Mouse (Mus musculus) liver, postnatal 0 days (tissue): ENCODE measurements around the gene Pwwp2b. TPM values are rescaled to one million over a fixed set of nuclear protein-coding genes. Genes with fewer than 3 reads are reported as not detected.

Experiments
- ATAC-seq: fragments of 200-750 bp; cut with Nextera tagmentation; 2 replicates; pipeline ENCODE4 v1.8.0; 2017; ENCODE audit warnings: mild to moderate bottlenecking, moderate library complexity
- DNase-seq: peaks from one replicate; pipeline ENCODE4 v3.0.0-alpha.2; 2016
- H3K27ac ChIP-seq: fragments of 300-500 bp; sonication (generic); 2 replicates; pipeline ENCODE4 v1.5.1; 2014; ENCODE audit warnings: antibody characterized with exemption, moderate library complexity, mild to moderate bottlenecking, low read depth
- H3K27me3 ChIP-seq: fragments of 300-500 bp; sonication (generic); 2 replicates; pipeline ENCODE4 v1.6.1; 2014; ENCODE audit warnings: low read length, control low read depth, mixed read lengths; ENCODE audit not compliant: insufficient read depth
- H3K36me3 ChIP-seq: fragments of 300-500 bp; sonication (generic); replicated peaks from 2 replicates; pipeline ENCODE4 v1.6.1; 2014; ENCODE audit warnings: mild to moderate bottlenecking, control low read depth, low read length, moderate library complexity, mixed read lengths; ENCODE audit not compliant: insufficient read depth
- H3K4me1 ChIP-seq: fragments of 300-500 bp; sonication (generic); 2 replicates; pipeline ENCODE4 v1.6.1; 2014; ENCODE audit warnings: antibody characterized with exemption, mild to moderate bottlenecking, control low read depth; ENCODE audit not compliant: insufficient read depth
- H3K4me2 ChIP-seq: fragments of 300-500 bp; sonication (generic); 2 replicates; pipeline ENCODE4 v1.6.1; 2014; ENCODE audit warnings: low read depth, mild to moderate bottlenecking, low read length, moderate library complexity, mixed read lengths
- H3K4me3 ChIP-seq: fragments of 300-500 bp; sonication (generic); 2 replicates; pipeline ENCODE4 v1.5.1; 2014; ENCODE audit warnings: low read depth, low read length
- H3K9ac ChIP-seq: fragments of 300-500 bp; sonication (generic); replicated peaks from 2 replicates; pipeline ENCODE4 v1.6.1; 2014; ENCODE audit warnings: mild to moderate bottlenecking, moderate library complexity
- H3K9me3 ChIP-seq: fragments of 300-500 bp; sonication (generic); 2 replicates; pipeline ENCODE4 v1.6.1; 2016; ENCODE audit warnings: mild to moderate bottlenecking, control low read depth, low read length, mixed read lengths
- CTCF ChIP-seq: sonication (generic); IDR thresholded peaks from 2 replicates; pipeline ENCODE4 v1.5.1; 2016; ENCODE audit warnings: antibody characterized with exemption, low read depth
- EP300 ChIP-seq: IDR thresholded peaks from 2 replicates; pipeline ENCODE4 v1.6.1; 2016; ENCODE audit warnings: antibody characterized with exemption, low read depth, mild to moderate bottlenecking
- WGBS: fragments of 180-500 bp; shearing (Covaris S2); extraction: QIAGEN DNeasy Blood & Tissue Kit; methylation state at CpG from one replicate; pipeline ENCODE4 v1.1.7; 2014; ENCODE audit not compliant: insufficient replicate concordance; 5-methylcytosine and 5-hydroxymethylcytosine counted together
- polyA plus RNA-seq: library from polyadenylated mRNA; unstranded; fragments of >200 nt; fragmentation: Nextera tagmentation; extraction: Ambion mirVana; gene quantifications from 2 replicates; pipeline ENCODE4 v1.2.1, GENCODE M21; 2015

The Pwwp2b gene
- 1.3 and 1.5 TPM in 2 replicates for polyA plus RNA-seq

GRCm38 (mm10) chr7:139247881-139248614, at the start of gene Pwwp2b:
Gene Pwwp2b (plus strand): TSS chr7:139248482.
- peak within 1 kb of the TSS; percentile 58 for H3K4me3 ChIP-seq
- ATAC-seq = peak; percentile 88
- no peaks in the 10 kb centered on the region for H3K36me3 ChIP-seq
- peak; percentile 83 for DNase-seq
- no peaks in the 10 kb centered on the region for H3K9me3 ChIP-seq
- peaks cover 28% of the 10 kb centered on the region for H3K4me1 ChIP-seq
- no peaks in the 10 kb centered on the region for H3K27me3 ChIP-seq
- peak within 1 kb of the TSS; percentile 60 for H3K27ac ChIP-seq
- 1% methylated on average over 54 of the region's 72 CpGs for WGBS
- TF ChIP-seq CTCF (no peak), EP300 (no peak)
- H3K9ac ChIP-seq = peak within 1 kb of the TSS; percentile 72
- H3K4me2 ChIP-seq = peak within 1 kb of the TSS; percentile 80

GRCm38 (mm10) chr7:139200108-139200507, 48.2 kb upstream of the Pwwp2b start:
- Histone ChIP-seq H3K4me1 (no peaks in the 10 kb centered on the region), H3K4me2 (no peak overlapping the region), H3K36me3 (no peaks in the 10 kb centered on the region), H3K9ac (no peak overlapping the region), H3K9me3 (no peaks in the 10 kb centered on the region), H3K27me3 (peaks cover 5% of the 10 kb centered on the region; the same call in 1 of the 2 replicates), H3K4me3 (no peak overlapping the region), H3K27ac (no peak overlapping the region)
- WGBS = 26% methylated on average over 7 of the region's 7 CpGs
- no peak for ATAC-seq
- peak; percentile 71 for TF ChIP-seq CTCF
- TF ChIP-seq EP300 = no peak
- DNase-seq = peak; percentile 31

DNA sequence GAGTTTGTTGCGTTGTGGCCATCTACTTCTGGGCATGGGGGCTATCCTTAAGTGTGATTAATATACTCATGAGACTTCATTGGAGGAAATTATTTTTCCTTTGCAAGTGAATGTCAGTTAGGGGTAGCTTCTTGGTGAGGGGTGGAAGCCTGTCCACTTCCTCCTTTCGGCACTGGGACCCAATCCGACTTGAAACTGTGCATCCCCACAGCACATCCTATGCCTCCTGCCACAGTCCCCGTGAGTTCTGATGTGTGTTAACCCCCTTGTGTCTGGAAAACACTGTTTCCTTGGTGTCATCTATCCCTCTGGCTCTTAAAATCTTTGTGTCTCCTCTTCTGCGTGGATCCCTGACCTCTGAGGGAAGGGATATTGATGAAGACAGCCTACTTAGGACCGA, 47.1 kb upstream of the Pwwp2b start:
- Histone ChIP-seq H3K4me1 (no peaks in the 10 kb centered on the region), H3K9me3 (no peaks in the 10 kb centered on the region), H3K27me3 (peaks cover 5% of the 10 kb centered on the region; the same call in 1 of the 2 replicates), H3K36me3 (no peaks in the 10 kb centered on the region), H3K9ac (no peak overlapping the region), H3K4me2 (no peak overlapping the region), H3K4me3 (no peak overlapping the region), H3K27ac (no peak overlapping the region)
- no peak for TF ChIP-seq EP300
- TF ChIP-seq CTCF = no peak
- 37% methylated on average over 6 of the region's 6 CpGs for WGBS
- no peak for DNase-seq
- ATAC-seq = no peak

- Histone ChIP-seq H3K4me3 (no peak overlapping the region), H3K9me3 (no peaks in the 10 kb centered on the region), H3K36me3 (no peaks in the 10 kb centered on the region), H3K4me1 (peaks cover 6% of the 10 kb centered on the region), H3K9ac (no peak overlapping the region), H3K27me3 (no peaks in the 10 kb centered on the region), H3K27ac (no peak overlapping the region), H3K4me2 (no peak overlapping the region)
- TF ChIP-seq EP300 (no peak), CTCF (peak; percentile 93)
- ATAC-seq (no peak), DNase-seq (peak; percentile 67)
- 19% methylated on average over 7 of the region's 7 CpGs for WGBS
Observed at GRCm38 (mm10) chr7:139208023-139208772, 40.1 kb upstream of the Pwwp2b start.

- 79% methylated on average over 4 of the region's 4 CpGs for WGBS
- Histone ChIP-seq H3K4me1 (peaks cover 10% of the 10 kb centered on the region), H3K4me3 (no peak overlapping the region), H3K27me3 (no peaks in the 10 kb centered on the region), H3K4me2 (no peak overlapping the region), H3K9me3 (no peaks in the 10 kb centered on the region), H3K27ac (no peak overlapping the region), H3K36me3 (no peaks in the 10 kb centered on the region), H3K9ac (no peak overlapping the region)
- TF ChIP-seq CTCF (no peak), EP300 (no peak)
- ATAC-seq = no peak
- no peak for DNase-seq
Observed at GRCm38 (mm10) chr7:139208773-139209095, 39.5 kb upstream of the Pwwp2b start.

DNA sequence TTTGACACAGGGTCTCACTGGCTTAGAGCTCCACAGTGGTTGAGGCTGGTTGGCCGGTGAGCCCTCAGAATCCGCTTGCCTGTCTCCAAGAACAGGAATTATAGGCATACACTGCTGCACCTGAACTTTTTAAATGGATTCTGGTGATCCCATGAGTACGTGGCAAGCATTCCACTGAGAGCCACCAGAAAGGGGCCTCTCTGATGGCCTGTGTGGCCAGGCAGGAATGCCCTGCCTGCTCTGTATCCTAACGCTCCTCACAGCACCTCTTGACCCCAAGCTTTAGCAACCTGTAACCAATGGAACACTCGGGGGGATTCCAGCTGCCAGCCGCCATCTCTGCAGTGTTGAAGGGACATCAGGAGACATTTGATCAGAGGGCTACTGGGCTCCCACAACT, 36.5 kb upstream of the Pwwp2b start:
- Histone ChIP-seq H3K27ac (no peak overlapping the region), H3K9ac (no peak overlapping the region), H3K4me2 (no peak overlapping the region), H3K36me3 (no peaks in the 10 kb centered on the region), H3K27me3 (no peaks in the 10 kb centered on the region), H3K9me3 (no peaks in the 10 kb centered on the region), H3K4me3 (no peak overlapping the region), H3K4me1 (peaks cover 10% of the 10 kb centered on the region)
- 86% methylated on average over 6 of the region's 6 CpGs for WGBS
- ATAC-seq (no peak), DNase-seq (no peak)
- TF ChIP-seq CTCF (no peak), EP300 (no peak)
